Mouse (Mus musculus) liver, adult 2 months (tissue): ENCODE measurements around the gene Dnah14. TPM values are rescaled to one million over a fixed set of nuclear protein-coding genes. Genes with fewer than 3 reads are reported as not detected.

Experiments
- DNase-seq: peaks from one replicate; pipeline ENCODE4 v3.0.0-alpha.2; 2011; ENCODE audit warnings: low read depth, low spot score; ENCODE audit errors: extremely low read depth
- H3K27ac ChIP-seq: fragments of 200-500 bp; replicated peaks from 2 replicates; pipeline ENCODE4 v1.5.1; 2012; ENCODE audit warnings: low read depth, mild to moderate bottlenecking, control low read depth, inconsistent platforms, low read length; ENCODE audit not compliant: insufficient read depth
- H3K27me3 ChIP-seq: fragments of 200-500 bp; 2 replicates; pipeline ENCODE4 v1.6.1; 2012; ENCODE audit warnings: mild to moderate bottlenecking, moderate library complexity, low read length, inconsistent platforms; ENCODE audit not compliant: control insufficient read depth, insufficient read depth
- H3K36me3 ChIP-seq: fragments of 200-500 bp; 2 replicates; pipeline ENCODE4 v1.6.1; 2012; ENCODE audit warnings: low read length, inconsistent platforms; ENCODE audit not compliant: control insufficient read depth, insufficient read depth
- H3K4me1 ChIP-seq: fragments of 200-500 bp; 2 replicates; pipeline ENCODE4 v1.6.1; 2011; ENCODE audit warnings: low read length; ENCODE audit not compliant: control insufficient read depth, insufficient read depth
- H3K4me3 ChIP-seq: fragments of 200-500 bp; 2 replicates; pipeline ENCODE4 v1.5.1; 2011; ENCODE audit warnings: low read depth, mild to moderate bottlenecking, control low read depth, low read length, moderate library complexity; ENCODE audit not compliant: insufficient read depth
- H3K79me2 ChIP-seq: fragments of 200-500 bp; 2 replicates; pipeline ENCODE4 v1.6.1; 2012; ENCODE audit warnings: inconsistent platforms, mild to moderate bottlenecking, low read length, moderate library complexity; ENCODE audit not compliant: control insufficient read depth, insufficient read depth
- H3K9ac ChIP-seq: fragments of 200-500 bp; 2 replicates; pipeline ENCODE4 v1.6.1; 2012; ENCODE audit warnings: low read depth, mild to moderate bottlenecking, control low read depth, inconsistent platforms, low read length
- CTCF ChIP-seq: fragments of 200-500 bp; IDR thresholded peaks from 2 replicates; pipeline ENCODE4 v1.5.1; 2011; ENCODE audit warnings: low read depth, low read length, control low read depth
- POLR2A ChIP-seq: fragments of 200-500 bp; IDR thresholded peaks from 2 replicates; pipeline ENCODE4 v1.6.1; 2011; ENCODE audit warnings: low read length, control low read depth; ENCODE audit not compliant: insufficient read depth; ENCODE audit errors: extremely low read depth
- WGBS: fragments of 180-500 bp; shearing (Covaris S2); methylation state at CpG from one replicate; pipeline ENCODE4 v1.1.7; 2018; 5-methylcytosine and 5-hydroxymethylcytosine counted together
- polyA plus RNA-seq: library from polyadenylated mRNA; depleted of rRNA; stranded (reverse); fragments of >200 nt; gene quantifications from 2 replicates; pipeline ENCODE4 v1.2.3, GENCODE M21; 2012
- total RNA-seq: library from RNA; depleted of rRNA; stranded (reverse); fragments of >200 nt; gene quantifications from 2 replicates; pipeline ENCODE4 v1.2.3, GENCODE M21; 2014

The Dnah14 gene
- total and polyA plus RNA-seq, 2 experiments = not detected

DNA sequence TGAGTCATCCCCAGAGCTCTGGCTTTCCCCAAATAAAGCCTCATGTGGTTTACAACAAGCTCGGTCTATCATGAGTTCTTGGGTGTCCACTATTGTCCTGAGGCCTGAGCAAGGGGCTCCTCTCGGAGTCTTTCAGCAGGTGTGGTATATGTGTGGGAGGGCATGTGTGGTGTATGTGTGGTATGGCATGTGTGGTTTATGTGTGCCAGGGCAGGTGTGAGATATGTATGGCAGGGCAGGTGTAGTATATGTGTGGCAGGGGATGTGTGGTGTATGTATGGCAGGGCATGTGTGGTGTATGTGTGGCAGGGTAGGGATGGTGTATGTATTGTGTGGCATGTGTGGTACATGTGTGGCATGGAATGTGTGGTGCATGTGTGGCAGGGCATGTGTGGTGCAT, 64.0 kb downstream of the Dnah14 start:
- H3K4me1 ChIP-seq = no peaks in the 10 kb centered on the region
- no peak overlapping the region for H3K9ac ChIP-seq
- no peaks in the 10 kb centered on the region for H3K36me3 ChIP-seq
- 80% methylated on average over 2 of the region's 2 CpGs for WGBS
- no peaks in the 10 kb centered on the region for H3K79me2 ChIP-seq
- TF ChIP-seq CTCF (no peak), POLR2A (no peak)
- no peak for DNase-seq
- no peak overlapping the region for H3K27ac ChIP-seq
- no peak overlapping the region for H3K4me3 ChIP-seq
- H3K27me3 ChIP-seq = no peaks in the 10 kb centered on the region

DNA sequence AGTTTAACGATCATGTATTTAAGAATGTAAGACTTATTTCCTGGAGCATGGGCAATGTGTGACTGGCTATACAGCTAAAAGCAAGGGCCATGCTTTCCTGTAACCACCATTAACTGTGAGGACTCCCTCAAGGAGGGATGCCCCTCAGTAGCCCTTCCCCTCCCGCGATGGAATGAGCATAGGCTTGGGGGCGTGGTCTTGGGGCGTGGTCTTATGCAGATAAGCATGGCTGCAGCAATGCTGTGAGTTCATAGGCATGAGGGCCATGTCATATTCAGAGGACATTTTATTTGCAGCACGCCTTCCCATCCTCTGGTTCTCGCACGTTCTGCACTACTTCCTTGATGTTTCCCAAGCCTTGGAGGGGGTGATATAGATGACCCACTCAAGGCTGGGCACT, 71.1 kb downstream of the Dnah14 start:
- no peak for DNase-seq
- TF ChIP-seq CTCF (no peak), POLR2A (no peak)

DNA sequence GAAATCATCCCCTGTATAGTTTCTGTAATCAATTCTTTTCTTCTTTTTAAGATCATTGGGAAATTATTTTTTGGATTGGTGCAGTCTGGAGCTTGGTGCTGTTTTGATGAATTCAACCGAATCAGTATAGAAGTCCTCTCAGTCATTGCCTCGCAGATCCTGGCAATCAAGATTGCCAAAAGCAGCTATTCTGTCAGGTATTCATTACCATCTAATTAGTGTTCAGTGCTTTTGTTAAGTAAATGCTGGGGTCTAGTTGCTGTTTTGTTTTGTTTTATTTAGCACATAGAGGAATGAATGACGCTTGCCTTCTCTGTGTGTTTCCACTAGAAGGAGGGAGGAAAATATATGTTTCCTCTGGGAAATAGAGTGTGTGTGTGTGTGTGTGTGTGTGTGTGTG, 77.1 kb downstream of the Dnah14 start:
- WGBS = 73% methylated on average over 3 of the region's 3 CpGs
- no peak overlapping the region for H3K9ac ChIP-seq

More for the DNA sequence above, 71.1 kb downstream of the Dnah14 start:
- Histone ChIP-seq H3K9ac (no peak overlapping the region), H3K79me2 (no peaks in the 10 kb centered on the region), H3K4me1 (no peaks in the 10 kb centered on the region), H3K27ac (no peak overlapping the region), H3K27me3 (no peaks in the 10 kb centered on the region; the same call in 1 of the 2 replicates), H3K4me3 (no peak overlapping the region), H3K36me3 (no peaks in the 10 kb centered on the region)
- WGBS = 43% methylated on average over 8 of the region's 8 CpGs

DNA sequence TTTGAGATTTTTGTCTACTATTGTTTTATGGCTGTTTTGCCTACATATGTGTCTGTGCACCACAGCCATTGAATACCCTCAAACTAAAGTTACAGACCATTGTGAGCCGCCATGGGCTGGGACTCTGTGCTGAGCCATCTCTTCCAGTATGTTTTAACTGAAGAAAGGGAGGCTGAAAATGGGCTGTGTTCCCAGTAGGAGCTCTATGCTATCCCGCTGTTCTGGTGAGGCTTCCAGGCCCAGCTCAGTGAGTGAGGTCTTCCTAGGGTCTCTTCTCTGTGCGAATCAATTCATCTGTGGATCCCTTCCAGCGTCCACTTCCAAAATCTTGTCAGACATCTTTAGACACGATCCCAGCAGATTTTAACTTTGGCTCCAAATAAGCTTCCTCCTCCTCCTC, 80.1 kb downstream of the Dnah14 start:
- Histone ChIP-seq H3K9ac (no peak overlapping the region), H3K27me3 (no peaks in the 10 kb centered on the region; the same call in 1 of the 2 replicates), H3K27ac (no peak overlapping the region), H3K36me3 (no peaks in the 10 kb centered on the region), H3K4me3 (no peak overlapping the region), H3K79me2 (no peaks in the 10 kb centered on the region), H3K4me1 (no peaks in the 10 kb centered on the region)
- 88% methylated on average over 5 of the region's 5 CpGs for WGBS
- no peak for DNase-seq
- TF ChIP-seq CTCF = no peak
- no peak for TF ChIP-seq POLR2A

More for the DNA sequence above, 77.1 kb downstream of the Dnah14 start:
- Histone ChIP-seq H3K27me3 (no peaks in the 10 kb centered on the region; the same call in 1 of the 2 replicates), H3K36me3 (no peaks in the 10 kb centered on the region), H3K79me2 (no peaks in the 10 kb centered on the region), H3K4me1 (no peaks in the 10 kb centered on the region), H3K4me3 (no peak overlapping the region), H3K27ac (no peak overlapping the region)
- no peak for DNase-seq
- no peak for TF ChIP-seq POLR2A
- no peak for TF ChIP-seq CTCF

DNA sequence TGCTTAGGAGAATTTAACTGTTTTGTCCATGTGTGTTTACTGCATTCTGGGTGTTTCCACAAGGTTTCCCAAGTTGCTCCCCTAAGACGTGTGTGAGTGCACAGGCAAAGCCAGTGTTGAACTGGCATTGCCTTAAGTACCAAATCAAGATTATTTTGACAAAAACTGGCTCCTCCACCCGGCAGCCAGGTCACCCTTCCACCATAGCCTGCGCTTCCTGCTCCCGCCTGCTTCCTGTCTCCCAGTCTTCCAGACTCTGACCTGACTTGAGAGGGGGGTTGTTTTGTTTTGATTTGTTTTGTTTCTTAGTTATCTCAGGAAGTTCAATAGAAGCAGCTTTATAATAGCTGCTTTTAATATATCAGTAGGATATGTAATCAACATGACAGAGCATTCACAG, 90.4 kb downstream of the Dnah14 start:
- H3K27me3 ChIP-seq = no peaks in the 10 kb centered on the region
- H3K4me3 ChIP-seq = no peak overlapping the region
- no peaks in the 10 kb centered on the region for H3K79me2 ChIP-seq
- TF ChIP-seq POLR2A (no peak), CTCF (no peak)
- WGBS = 54% methylated on average over 4 of the region's 4 CpGs
- H3K27ac ChIP-seq = no peak overlapping the region
- H3K36me3 ChIP-seq = no peaks in the 10 kb centered on the region
- no peak overlapping the region for H3K9ac ChIP-seq
- DNase-seq = no peak
- no peaks in the 10 kb centered on the region for H3K4me1 ChIP-seq

DNA sequence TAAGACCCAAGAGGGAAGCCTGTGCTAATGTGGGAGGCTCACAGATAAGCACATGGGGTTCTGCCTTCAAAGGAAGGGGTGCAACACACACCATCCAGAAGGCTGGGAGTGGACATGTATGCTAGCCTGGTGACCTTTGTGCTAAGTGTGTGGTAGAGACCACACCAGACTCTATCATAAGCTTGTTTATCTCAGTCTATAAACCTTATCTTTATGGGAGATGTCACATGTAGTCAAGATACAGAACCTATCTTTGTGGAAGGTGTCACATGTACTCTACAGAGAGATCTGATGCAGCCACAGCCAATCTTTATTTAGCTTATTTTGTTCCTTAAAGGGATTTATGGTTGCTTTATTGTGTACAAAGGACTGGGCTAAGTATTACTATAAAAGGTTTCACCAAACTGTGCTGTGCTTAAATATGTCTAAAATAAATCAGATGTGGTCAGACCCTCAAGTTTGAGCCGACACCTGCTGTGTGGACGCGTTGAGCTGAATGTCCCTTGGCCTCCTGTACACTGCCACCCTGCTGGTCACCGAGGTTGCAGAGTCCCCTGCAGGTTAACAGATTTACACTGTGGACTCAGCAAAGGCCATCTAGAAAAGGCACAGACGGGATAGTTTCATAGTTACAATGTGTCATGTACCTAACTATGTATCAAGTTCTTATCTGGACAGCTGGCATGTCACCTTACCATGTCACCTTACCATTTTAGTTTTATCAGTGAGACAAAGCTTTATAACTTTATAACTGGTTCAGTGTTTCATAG, 118.6 kb downstream of the Dnah14 start:
- H3K27ac ChIP-seq = no peak overlapping the region
- H3K27me3 ChIP-seq = no peaks in the 10 kb centered on the region
- TF ChIP-seq CTCF (no peak), POLR2A (no peak)
- H3K9ac ChIP-seq = no peak overlapping the region
- H3K79me2 ChIP-seq = no peaks in the 10 kb centered on the region
- H3K36me3 ChIP-seq = no peaks in the 10 kb centered on the region
- DNase-seq = no peak
- H3K4me1 ChIP-seq = no peaks in the 10 kb centered on the region
- no peak overlapping the region for H3K4me3 ChIP-seq
- 83% methylated on average over 5 of the region's 5 CpGs for WGBS
